Mouse (Mus musculus) layer of hippocampus, adult 2 months (tissue): ENCODE data around the gene Nxf1. TPM values are rescaled to one million over a fixed set of nuclear protein-coding genes. Genes with fewer than 3 reads are reported as not detected.

Experiments
- DNase-seq, 2 experiments: peaks; one replicate each; pipeline ENCODE4 v3.0.0; 2022; ENCODE audit warnings: low spot score in 2 of 2
- H3K27ac ChIP-seq: fragments of 200-600 bp; 2 replicates; pipeline ENCODE4 v1.8.1; 2022
- H3K4me3 ChIP-seq: fragments of 200-600 bp; 2 replicates; pipeline ENCODE4 v1.8.1; 2022; ENCODE audit warnings: mild to moderate bottlenecking
- CTCF ChIP-seq: fragments of 200-600 bp; conservative IDR thresholded peaks from 2 replicates; pipeline ENCODE4 v1.8.1; 2022; ENCODE audit warnings: antibody characterized with exemption, mild to moderate bottlenecking, moderate library complexity
- long read RNA-seq, 2 experiments: library from polyadenylated mRNA; stranded (forward); transcript quantifications; one replicate each; pipeline ENCODE4 v2.0.0; 2021; ENCODE audit warnings: borderline mapping rate in 2 of 2
- total RNA-seq, 2 experiments: library from RNA; stranded (reverse); gene quantifications; 2 replicates each; pipeline ENCODE4 v1.2.3; 2021

Gene Nxf1
- 100 to 1,000 TPM; 102 to 106 TPM for total RNA-seq
- long read RNA-seq, experiment 1, full-length matches to known transcripts, result 43 of 86 reads
- long read RNA-seq, experiment 1, partial matches to known transcripts, result 34 of 86 reads
- long read RNA-seq, experiment 1, other reads (novel, unspliced or antisense), result 9 of 86 reads
- long read RNA-seq, experiment 2, full-length matches to known transcripts, result 54 of 93 reads
- long read RNA-seq, experiment 2, partial matches to known transcripts, result 25 of 93 reads
- long read RNA-seq, experiment 2, other reads (novel, unspliced or antisense), result 14 of 93 reads

DNA sequence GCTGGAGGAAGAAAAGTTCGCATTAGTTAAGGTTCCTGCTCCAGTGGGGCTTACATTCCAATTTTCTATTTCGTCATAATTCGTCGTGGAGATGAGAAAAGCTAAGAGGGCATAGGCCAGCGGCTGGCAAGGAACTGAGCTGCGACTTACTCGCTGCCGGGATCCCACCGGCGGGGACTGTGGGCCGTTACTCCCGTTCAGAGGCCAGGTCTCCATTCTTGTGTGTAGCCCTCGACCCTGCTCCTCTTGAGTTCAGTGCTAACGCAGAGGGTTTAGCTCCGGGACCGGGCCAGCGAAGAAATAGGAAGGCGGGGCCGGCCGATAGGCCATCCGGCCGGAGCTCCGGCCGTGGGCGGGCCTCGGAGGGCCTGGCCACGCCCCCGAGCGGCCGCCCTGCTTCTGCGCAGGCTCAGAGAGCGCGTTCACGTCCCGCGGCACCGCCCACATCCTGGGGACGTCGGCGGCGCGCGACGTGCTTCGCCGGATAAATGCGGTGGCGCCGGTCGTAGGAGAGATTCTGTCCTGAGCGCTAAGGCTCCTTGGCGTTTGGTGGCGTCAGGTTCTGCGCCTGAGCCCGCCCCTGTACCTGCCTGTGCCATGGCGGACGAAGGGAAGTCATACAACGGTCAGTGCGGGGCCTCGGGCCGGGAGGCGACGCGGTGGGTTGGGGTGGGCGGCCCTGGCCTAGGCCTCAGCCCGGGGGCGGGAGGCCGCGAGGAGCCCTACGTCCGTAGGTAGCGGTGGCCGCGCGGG, at the start of gene Nxf1:
Gene Nxf1, plus strand, starts transcription at position 439 of the 753 bp plus-strand sequence.
- Histone ChIP-seq H3K4me3 (peak within 1 kb of the TSS; percentile 89), H3K27ac (peak within 1 kb of the TSS; percentile 91)
- peak; percentile 89 for DNase-seq
- 0 out of 2 replicates have a peak, but pooled peaks have one; percentile 16 for TF ChIP-seq CTCF

DNA sequence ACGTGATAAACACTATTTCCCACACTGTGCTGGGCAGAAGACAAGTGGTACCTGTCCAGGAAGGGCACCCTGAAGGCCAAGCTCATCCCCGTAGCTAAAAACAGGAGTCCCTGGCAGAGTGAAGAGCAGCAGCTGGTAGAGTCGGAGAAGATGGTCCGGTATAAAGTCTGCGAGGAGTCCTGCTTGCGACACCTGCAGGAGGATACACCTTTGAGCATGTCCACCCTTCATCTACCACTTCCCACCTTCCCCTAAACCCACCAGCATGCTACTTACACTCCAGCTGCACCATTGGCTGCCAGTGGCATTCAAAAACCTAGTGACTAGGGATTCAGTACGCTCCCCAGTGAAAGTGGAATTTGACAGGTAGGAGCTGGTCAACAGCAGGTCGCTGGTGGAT, 47.9 kb upstream of the Nxf1 start:
- Histone ChIP-seq H3K4me3 (no peak overlapping the region), H3K27ac (no peak overlapping the region)
- no peak for TF ChIP-seq CTCF
- DNase-seq, result no peak

GRCm38 (mm10) chr19:8710057-8710456, 46.8 kb upstream of the Nxf1 start:
- peak overlapping the region; percentile 92; the same call in 1 of the 2 replicates for H3K27ac ChIP-seq
- DNase-seq, result peak in 1 of 2 experiments; percentile 21
- no peak for TF ChIP-seq CTCF
- no peak overlapping the region for H3K4me3 ChIP-seq

DNA sequence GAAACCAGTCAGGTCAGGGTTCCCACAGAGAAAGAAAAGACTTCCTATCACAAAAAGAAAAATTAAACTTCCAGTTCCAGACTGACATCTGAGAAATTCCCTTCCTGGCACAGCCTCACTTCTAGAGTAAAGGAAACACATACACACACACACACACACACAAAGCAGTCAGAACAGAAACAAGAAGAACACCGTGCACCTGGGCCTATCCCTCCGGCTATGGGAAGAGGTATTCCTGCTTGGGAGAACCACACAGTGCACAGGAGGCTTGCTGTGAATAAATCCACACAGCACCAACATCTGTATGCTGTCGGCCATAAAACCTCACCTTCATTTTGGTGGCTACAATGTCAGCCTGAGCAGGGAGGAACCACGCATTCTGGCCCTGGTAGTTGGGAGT, 45.4 kb upstream of the Nxf1 start:
- DNase-seq, result no peak
- peak overlapping the region; percentile 91 for H3K4me3 ChIP-seq
- peak overlapping the region; percentile 92 for H3K27ac ChIP-seq
- no peak for TF ChIP-seq CTCF

DNA sequence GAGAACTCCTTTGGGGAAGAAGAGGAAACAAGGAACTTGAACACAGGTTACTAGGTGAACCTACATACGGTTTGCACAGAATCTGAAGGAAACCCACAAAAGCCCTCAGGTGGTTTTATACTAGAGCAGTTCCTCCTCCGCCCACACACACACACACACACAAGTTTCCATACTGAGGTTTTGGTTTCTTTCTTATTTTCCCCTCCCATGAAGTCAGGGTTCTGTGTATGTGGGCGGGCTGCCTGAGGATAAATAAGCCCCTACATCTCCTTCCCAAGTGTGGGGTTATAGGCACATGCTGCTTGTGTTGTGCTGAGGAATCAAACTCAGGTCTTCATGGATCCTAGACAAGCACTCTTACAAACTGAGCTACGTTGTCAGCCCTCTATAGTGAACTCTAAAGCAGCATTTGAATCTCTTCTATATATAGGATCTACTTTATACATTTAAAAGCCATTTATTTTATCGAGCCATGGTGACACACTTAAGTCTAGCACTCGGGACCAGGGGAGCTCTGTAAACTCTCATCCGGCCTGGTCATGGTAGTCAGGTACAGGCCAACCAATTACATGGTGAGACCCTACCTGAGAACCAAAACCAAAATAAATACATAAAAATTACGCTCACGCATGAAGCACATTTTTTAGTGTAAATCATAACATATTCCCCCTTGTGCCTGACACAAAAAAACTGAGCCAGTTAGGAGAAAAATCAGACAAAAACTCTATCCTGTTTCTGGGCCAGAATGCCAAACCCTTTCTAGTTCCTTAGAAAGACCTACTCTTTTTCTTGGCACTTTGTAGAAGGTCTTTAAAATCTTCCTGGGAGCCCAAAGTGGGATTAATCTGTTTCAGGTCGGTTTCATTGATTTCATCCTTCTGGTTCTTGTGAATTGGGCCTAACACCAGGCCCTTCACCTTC, 44.7 kb upstream of the Nxf1 start:
- peak overlapping the region; percentile 91 for H3K4me3 ChIP-seq
- DNase-seq, result no peak
- TF ChIP-seq CTCF, result no peak
- H3K27ac ChIP-seq, result peak overlapping the region; percentile 92

- peak; percentile 58 for DNase-seq
- H3K4me3 ChIP-seq, result peak overlapping the region; percentile 91
- TF ChIP-seq CTCF, result no peak
- peak overlapping the region; percentile 92 for H3K27ac ChIP-seq
These were observed 44.0 kb upstream of the Nxf1 start for GRCm38 (mm10) chr19:8712870-8713305.

- peak; percentile 90 to 95 for DNase-seq
- Histone ChIP-seq H3K4me3 (peak overlapping the region; percentile 91), H3K27ac (peak overlapping the region; percentile 92)
- peak; percentile 85 for TF ChIP-seq CTCF
These were observed 43.4 kb upstream of the Nxf1 start for GRCm38 (mm10) chr19:8713306-8713996.

DNA sequence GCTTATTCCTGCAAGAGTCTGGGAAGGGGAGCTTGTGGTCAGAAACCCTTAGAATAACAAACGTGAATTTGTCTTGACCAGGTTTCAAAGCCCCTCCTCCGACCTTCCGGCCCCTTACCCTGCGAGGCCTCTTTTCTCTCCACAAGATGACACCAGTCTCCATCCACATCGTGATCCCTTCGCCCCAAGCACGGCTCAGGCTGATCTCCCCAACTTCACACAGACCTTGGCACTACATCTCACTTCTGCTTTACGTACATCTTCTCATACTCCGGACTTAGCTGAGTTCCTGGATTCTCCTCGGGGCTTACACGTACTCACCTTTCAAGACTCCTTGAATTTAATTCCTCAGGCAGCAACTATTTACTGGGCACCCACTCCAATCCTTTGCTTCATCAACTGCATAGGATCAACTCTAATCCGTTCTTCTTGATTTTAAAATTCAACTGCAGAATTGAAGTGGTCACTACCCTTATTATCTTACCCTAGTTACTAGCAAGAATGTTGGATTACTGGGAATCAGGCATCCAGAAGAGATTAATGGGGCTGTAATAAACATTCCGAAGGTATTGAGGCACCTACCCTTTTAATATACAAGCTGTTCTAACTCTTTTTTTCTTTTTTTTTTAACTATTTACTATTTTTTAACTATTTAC, 42.7 kb upstream of the Nxf1 start:
- peak overlapping the region; percentile 92 for H3K27ac ChIP-seq
- TF ChIP-seq CTCF, result no peak

DNA sequence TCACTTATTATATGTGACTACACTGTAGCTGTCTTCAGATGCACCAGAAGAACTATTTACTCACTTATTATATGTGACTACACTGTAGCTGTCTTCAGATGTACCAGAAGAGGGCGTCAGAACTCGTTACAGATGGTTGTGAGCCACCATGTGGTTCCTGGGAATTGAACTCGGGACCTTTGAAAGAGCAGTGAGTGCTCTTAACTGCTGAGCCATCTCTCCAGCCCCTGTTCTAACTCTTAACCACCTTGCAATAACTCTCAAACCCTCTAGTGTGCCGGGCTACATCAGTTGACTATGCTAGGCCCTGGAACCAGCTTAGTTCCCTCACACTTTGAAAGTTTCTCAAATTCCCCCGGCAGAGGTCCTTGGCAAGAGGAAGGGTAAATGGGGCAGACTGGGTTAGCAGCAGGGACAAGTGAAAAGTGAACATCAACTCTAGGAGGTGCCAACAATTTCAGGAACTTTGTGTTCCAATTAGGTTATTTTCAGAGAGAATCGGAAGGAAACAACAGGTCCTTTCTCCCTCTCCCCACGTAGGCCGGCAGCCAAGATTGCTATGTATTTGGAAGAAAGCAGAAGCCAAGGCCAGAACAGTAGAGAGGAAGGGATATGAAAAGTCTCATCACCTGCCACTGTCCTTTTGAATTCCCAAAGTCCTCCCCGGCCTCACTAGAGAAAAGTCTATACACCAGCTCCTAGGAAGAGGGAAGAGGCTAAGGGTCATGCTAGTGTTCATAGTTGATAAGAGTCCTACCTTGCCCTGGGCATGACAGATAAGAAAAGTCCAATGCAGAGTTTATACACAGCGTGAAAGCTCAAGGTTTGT, 42.0 kb upstream of the Nxf1 start:
- H3K27ac ChIP-seq, result peak overlapping the region; percentile 92; the same call in 1 of the 2 replicates
- DNase-seq, result no peak
- no peak overlapping the region for H3K4me3 ChIP-seq
- peak; percentile 52 for TF ChIP-seq CTCF

More for the DNA sequence above, 42.7 kb upstream of the Nxf1 start:
- DNase-seq, result no peak
- peak overlapping the region; percentile 91 for H3K4me3 ChIP-seq

GRCm38 (mm10) chr19:8715868-8716766, 40.8 kb upstream of the Nxf1 start:
- Histone ChIP-seq H3K4me3 (no peak overlapping the region), H3K27ac (no peak overlapping the region)
- DNase-seq, result no peak
- TF ChIP-seq CTCF, result no peak
